30 mouse cellular contexts compared by ENCODE assay signal in the genomic region with DNA sequence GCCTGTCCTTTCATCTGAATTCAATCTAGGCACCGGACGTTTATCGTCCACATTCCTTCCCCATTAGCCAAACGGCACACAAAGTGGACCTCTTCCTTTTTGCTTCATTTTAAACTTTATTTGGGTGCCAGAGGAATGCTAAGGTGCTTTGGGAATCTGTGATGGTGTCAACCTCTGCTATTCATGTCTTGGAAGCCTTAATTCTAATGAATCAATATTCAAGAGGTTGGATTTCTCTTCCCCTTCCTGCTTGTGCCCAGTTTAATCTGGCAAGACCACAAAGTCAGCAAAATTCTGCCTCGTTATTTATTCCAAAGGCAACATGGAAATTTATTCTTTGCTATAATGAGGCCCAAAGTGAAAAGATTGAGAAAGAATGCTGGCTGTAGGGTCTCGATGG. TPM values are rescaled to one million over a fixed set of nuclear protein-coding genes. Genes with fewer than 3 reads are reported as not detected.
"Had no signal": no experiment of that assay in that cellular context is flagged by ENCODE, and none has a peak within 500 bp of the region (broad histone marks: within the 10 kb centered on the region; RNA-seq: fewer than 3 reads in every experiment).

No protein-coding gene starts in this region.

- H3K27ac ChIP-seq: gastrocnemius, adult 2 months; heart, embryonic 10.5 days; hindbrain, embryonic 10.5 days; hindbrain, embryonic 12.5 days; hindbrain, embryonic 14.5 days; intestine, embryonic 15.5 days; limb, embryonic 10.5 days; limb, embryonic 12.5 days; liver, embryonic 13.5 days; liver, embryonic 15.5 days had no signal

- H3K4me2 ChIP-seq: heart, embryonic 12.5 days; hindbrain, embryonic 12.5 days; hindbrain, embryonic 14.5 days; intestine, embryonic 15.5 days; limb, embryonic 12.5 days; liver, embryonic 11.5 days; liver, embryonic 13.5 days; liver, embryonic 15.5 days had no signal

- H3K27me3 ChIP-seq: heart, embryonic 12.5 days; hindbrain, embryonic 12.5 days; intestine, embryonic 15.5 days; limb, embryonic 12.5 days; liver, embryonic 13.5 days; liver, embryonic 15.5 days had no signal

- H3K36me3 ChIP-seq: heart, embryonic 10.5 days; heart, embryonic 12.5 days; hindbrain, embryonic 10.5 days; hindbrain, embryonic 12.5 days; intestine, embryonic 15.5 days; limb, embryonic 10.5 days; limb, embryonic 12.5 days; liver, embryonic 13.5 days; liver, embryonic 15.5 days had no signal

- H3K4me1 ChIP-seq: heart, embryonic 10.5 days; heart, embryonic 12.5 days; hindbrain, embryonic 10.5 days; hindbrain, embryonic 12.5 days; intestine, embryonic 15.5 days; limb, embryonic 10.5 days; limb, embryonic 12.5 days; liver, embryonic 13.5 days; liver, embryonic 15.5 days had no signal

- DNase-seq: gastrocnemius, adult 2 months; gastrocnemius, postnatal 10 days; gastrocnemius, postnatal 25 days; heart, adult 18-20 months; heart, postnatal 10 days; heart, postnatal 4 days; kidney, adult 18-20 months; kidney, adult 8-10 months; kidney, postnatal 10 days; kidney, postnatal 25 days; kidney, postnatal 4 days; layer of hippocampus, adult 9-11 months; liver; liver, embryonic 13.5 days; liver, postnatal 0 days had no signal

- H3K9me3 ChIP-seq: heart, embryonic 10.5 days; heart, embryonic 12.5 days; hindbrain, embryonic 10.5 days; hindbrain, embryonic 12.5 days; intestine, embryonic 15.5 days; limb, embryonic 10.5 days; limb, embryonic 12.5 days; liver, embryonic 13.5 days; liver, embryonic 15.5 days had no signal

- H3K4me3 ChIP-seq: gastrocnemius, adult 2 months; heart, embryonic 10.5 days; heart, embryonic 12.5 days; hindbrain, embryonic 10.5 days; hindbrain, embryonic 12.5 days; intestine, embryonic 15.5 days; limb, embryonic 10.5 days; limb, embryonic 12.5 days; liver, embryonic 13.5 days; liver, embryonic 15.5 days had no signal

- ATAC-seq: hindbrain, embryonic 16.5 days; inflammation-experienced regulatory T-cells, adult 6 months; intestine, embryonic 15.5 days; intestine, postnatal 0 days; liver, postnatal 0 days had no signal

- H3K9ac ChIP-seq: heart, embryonic 12.5 days; hindbrain, embryonic 12.5 days; hindbrain, embryonic 14.5 days; intestine, embryonic 15.5 days; limb, embryonic 12.5 days; liver, embryonic 13.5 days; liver, embryonic 15.5 days; liver, postnatal 0 days had no signal

RNA-seq across cellular contexts. Expression of a gene that starts 6.7 kb away (rescaled TPM):
- total RNA-seq: gastrocnemius, adult 2 months; granulocyte monocyte progenitor cell, adult 5-6 weeks had no signal
- polyA plus RNA-seq: heart, embryonic 10.5 days; inflammation-experienced regulatory T-cells, adult 6 months; kidney, embryonic 16.5 days; limb, embryonic 10.5 days; liver, embryonic 11.5 days; liver, embryonic 13.5 days; liver, embryonic 15.5 days; liver, postnatal 0 days had no signal
